Mouse (Mus musculus) liver, postnatal 0 days (tissue): ENCODE data around the gene Wt1. TPM values are rescaled to one million over a fixed set of nuclear protein-coding genes. Genes with fewer than 3 reads are reported as not detected.

Experiments used
- ATAC-seq: fragments of 200-750 bp; cut with Nextera tagmentation; 2 replicates; pipeline ENCODE4 v1.8.0; 2017; ENCODE audit warnings: mild to moderate bottlenecking, moderate library complexity
- DNase-seq: peaks from one replicate; pipeline ENCODE4 v3.0.0-alpha.2; 2016
- H3K27ac ChIP-seq: fragments of 300-500 bp; sonication (generic); 2 replicates; pipeline ENCODE4 v1.5.1; 2014; ENCODE audit warnings: antibody characterized with exemption, moderate library complexity, mild to moderate bottlenecking, low read depth
- H3K27me3 ChIP-seq: fragments of 300-500 bp; sonication (generic); 2 replicates; pipeline ENCODE4 v1.6.1; 2014; ENCODE audit warnings: low read length, control low read depth, mixed read lengths; ENCODE audit not compliant: insufficient read depth
- H3K36me3 ChIP-seq: fragments of 300-500 bp; sonication (generic); replicated peaks from 2 replicates; pipeline ENCODE4 v1.6.1; 2014; ENCODE audit warnings: mild to moderate bottlenecking, control low read depth, low read length, moderate library complexity, mixed read lengths; ENCODE audit not compliant: insufficient read depth
- H3K4me1 ChIP-seq: fragments of 300-500 bp; sonication (generic); 2 replicates; pipeline ENCODE4 v1.6.1; 2014; ENCODE audit warnings: antibody characterized with exemption, mild to moderate bottlenecking, control low read depth; ENCODE audit not compliant: insufficient read depth
- H3K4me2 ChIP-seq: fragments of 300-500 bp; sonication (generic); 2 replicates; pipeline ENCODE4 v1.6.1; 2014; ENCODE audit warnings: low read depth, mild to moderate bottlenecking, low read length, moderate library complexity, mixed read lengths
- H3K4me3 ChIP-seq: fragments of 300-500 bp; sonication (generic); 2 replicates; pipeline ENCODE4 v1.5.1; 2014; ENCODE audit warnings: low read depth, low read length
- H3K9ac ChIP-seq: fragments of 300-500 bp; sonication (generic); replicated peaks from 2 replicates; pipeline ENCODE4 v1.6.1; 2014; ENCODE audit warnings: mild to moderate bottlenecking, moderate library complexity
- H3K9me3 ChIP-seq: fragments of 300-500 bp; sonication (generic); 2 replicates; pipeline ENCODE4 v1.6.1; 2016; ENCODE audit warnings: mild to moderate bottlenecking, control low read depth, low read length, mixed read lengths
- CTCF ChIP-seq: sonication (generic); IDR thresholded peaks from 2 replicates; pipeline ENCODE4 v1.5.1; 2016; ENCODE audit warnings: antibody characterized with exemption, low read depth
- EP300 ChIP-seq: IDR thresholded peaks from 2 replicates; pipeline ENCODE4 v1.6.1; 2016; ENCODE audit warnings: antibody characterized with exemption, low read depth, mild to moderate bottlenecking
- WGBS: fragments of 180-500 bp; shearing (Covaris S2); extraction: QIAGEN DNeasy Blood & Tissue Kit; methylation state at CpG from one replicate; pipeline ENCODE4 v1.1.7; 2014; ENCODE audit not compliant: insufficient replicate concordance; 5-methylcytosine and 5-hydroxymethylcytosine counted together
- polyA plus RNA-seq: library from polyadenylated mRNA; unstranded; fragments of >200 nt; fragmentation: Nextera tagmentation; extraction: Ambion mirVana; gene quantifications from 2 replicates; pipeline ENCODE4 v1.2.1, GENCODE M21; 2015

Gene Wt1
- polyA plus RNA-seq, 1 experiment from 2014 or later, result 0.86 TPM

- H3K27ac ChIP-seq, result no peak overlapping the region
- DNase-seq (no peak), ATAC-seq (no peak)
- 50% methylated on average over 3 of the region's 3 CpGs for WGBS
- H3K27me3 ChIP-seq, result no peaks in the 10 kb centered on the region
- no peak overlapping the region for H3K4me3 ChIP-seq
- no peak overlapping the region for H3K9ac ChIP-seq
- H3K4me2 ChIP-seq, result no peak overlapping the region
- TF ChIP-seq EP300, result no peak
- TF ChIP-seq CTCF, result no peak
- H3K4me1 ChIP-seq, result no peaks in the 10 kb centered on the region
- no peaks in the 10 kb centered on the region for H3K9me3 ChIP-seq
- H3K36me3 ChIP-seq, result no peaks in the 10 kb centered on the region
These were observed 41.8 kb downstream of the Wt1 start for GRCm38 (mm10) chr2:105168137-105168536.

- Histone ChIP-seq H3K4me3 (no peak overlapping the region), H3K4me2 (no peak overlapping the region), H3K4me1 (no peaks in the 10 kb centered on the region), H3K9me3 (no peaks in the 10 kb centered on the region), H3K27ac (no peak overlapping the region), H3K27me3 (no peaks in the 10 kb centered on the region), H3K36me3 (no peaks in the 10 kb centered on the region), H3K9ac (no peak overlapping the region)
- no peak for TF ChIP-seq CTCF
- no peak for TF ChIP-seq EP300
- DNase-seq (no peak), ATAC-seq (no peak)
- WGBS, result 71% methylated on average over 2 of the region's 2 CpGs
These were observed 47.9 kb downstream of the Wt1 start for GRCm38 (mm10) chr2:105174254-105174653.

GRCm38 (mm10) chr2:105178871-105179270 is 52.5 kb downstream of the Wt1 start:
- Histone ChIP-seq H3K9ac (no peak overlapping the region), H3K4me3 (no peak overlapping the region), H3K9me3 (no peaks in the 10 kb centered on the region), H3K4me2 (no peak overlapping the region), H3K27me3 (no peaks in the 10 kb centered on the region), H3K36me3 (no peaks in the 10 kb centered on the region), H3K27ac (no peak overlapping the region), H3K4me1 (no peaks in the 10 kb centered on the region)
- DNase-seq, result no peak
- TF ChIP-seq EP300 (no peak), CTCF (no peak)
- 79% methylated on average over 12 of the region's 12 CpGs for WGBS
- no peak for ATAC-seq

- TF ChIP-seq CTCF (no peak), EP300 (no peak)
- no peak for DNase-seq
- H3K36me3 ChIP-seq, result no peaks in the 10 kb centered on the region
- no peak overlapping the region for H3K4me2 ChIP-seq
- no peak overlapping the region for H3K27ac ChIP-seq
- WGBS, result 37% methylated on average over 6 of the region's 6 CpGs
- H3K9ac ChIP-seq, result no peak overlapping the region
- no peaks in the 10 kb centered on the region for H3K4me1 ChIP-seq
- H3K4me3 ChIP-seq, result no peak overlapping the region
- H3K9me3 ChIP-seq, result no peaks in the 10 kb centered on the region
- no peak for ATAC-seq
- H3K27me3 ChIP-seq, result no peaks in the 10 kb centered on the region
These were observed 56.2 kb downstream of the Wt1 start for GRCm38 (mm10) chr2:105182501-105182900.

GRCm38 (mm10) chr2:105185140-105185539 is 58.8 kb downstream of the Wt1 start:
- Histone ChIP-seq H3K27me3 (no peaks in the 10 kb centered on the region), H3K4me2 (no peak overlapping the region), H3K4me1 (no peaks in the 10 kb centered on the region), H3K36me3 (no peaks in the 10 kb centered on the region), H3K9me3 (no peaks in the 10 kb centered on the region), H3K4me3 (no peak overlapping the region), H3K9ac (no peak overlapping the region), H3K27ac (no peak overlapping the region)
- DNase-seq (no peak), ATAC-seq (no peak)
- WGBS, result 42% methylated on average over 3 of the region's 3 CpGs
- TF ChIP-seq CTCF (no peak), EP300 (no peak)

GRCm38 (mm10) chr2:105185768-105186529 is 59.6 kb downstream of the Wt1 start:
- 74% methylated on average over 13 of the region's 13 CpGs for WGBS
- Histone ChIP-seq H3K4me1 (no peaks in the 10 kb centered on the region), H3K27ac (no peak overlapping the region), H3K36me3 (no peaks in the 10 kb centered on the region), H3K27me3 (no peaks in the 10 kb centered on the region), H3K4me2 (no peak overlapping the region), H3K9ac (no peak overlapping the region), H3K4me3 (no peak overlapping the region), H3K9me3 (no peaks in the 10 kb centered on the region)
- TF ChIP-seq CTCF, result no peak
- no peak for TF ChIP-seq EP300
- ATAC-seq, result no peak
- DNase-seq, result no peak

GRCm38 (mm10) chr2:105186591-105186990 is 60.3 kb downstream of the Wt1 start:
- Histone ChIP-seq H3K27ac (no peak overlapping the region), H3K4me1 (no peaks in the 10 kb centered on the region), H3K4me2 (no peak overlapping the region), H3K27me3 (no peaks in the 10 kb centered on the region), H3K9ac (no peak overlapping the region), H3K4me3 (no peak overlapping the region), H3K9me3 (no peaks in the 10 kb centered on the region), H3K36me3 (no peaks in the 10 kb centered on the region)
- DNase-seq, result no peak
- TF ChIP-seq CTCF (no peak), EP300 (no peak)
- 73% methylated on average over 5 of the region's 5 CpGs for WGBS
- ATAC-seq, result no peak
